27 mouse cellular contexts compared by ENCODE assay signal in genomic region chr11:109305680-109306079, GRCm38 (mm10). TPM values are rescaled to one million over a fixed set of nuclear protein-coding genes. Genes with fewer than 3 reads are reported as not detected.
"Had no signal": no experiment of that assay in that cellular context is flagged by ENCODE, and none has a peak within 500 bp of the region (broad histone marks: within the 10 kb centered on the region; RNA-seq: fewer than 3 reads in every experiment).

No protein-coding gene starts in this region.

- DNase-seq: gastrocnemius, postnatal 14 days; gastrocnemius, postnatal 36 days; heart, adult 11 months; heart, adult 2 months; heart, postnatal 14 days; heart, postnatal 36 days; kidney, adult 11 months; kidney, adult 2 months; kidney, adult 9 months; kidney, postnatal 14 days; kidney, postnatal 36 days; layer of hippocampus, adult 9-11 months; layer of hippocampus, postnatal 36 days; left cerebral cortex, postnatal 4 days had no signal

- H3K4me3 ChIP-seq: heart, adult 2 months; heart, embryonic 13.5 days; heart, embryonic 15.5 days; hindbrain, embryonic 13.5 days; hindbrain, embryonic 15.5 days; kidney, embryonic 15.5 days; limb, embryonic 13.5 days; limb, embryonic 15.5 days; liver, embryonic 12.5 days had no signal

- H3K4me2 ChIP-seq: heart, embryonic 11.5 days; heart, embryonic 13.5 days; heart, embryonic 15.5 days; hindbrain, embryonic 13.5 days; hindbrain, embryonic 15.5 days; kidney, embryonic 15.5 days; limb, embryonic 13.5 days; limb, embryonic 15.5 days; liver, embryonic 12.5 days had no signal

- H3K27ac ChIP-seq: heart, adult 2 months; heart, embryonic 13.5 days; heart, embryonic 15.5 days; hindbrain, embryonic 13.5 days; hindbrain, embryonic 15.5 days; hindbrain, postnatal 0 days; kidney, embryonic 15.5 days; kidney, postnatal 0 days; limb, embryonic 13.5 days; limb, embryonic 15.5 days; liver, embryonic 12.5 days; liver, embryonic 14.5 days had no signal

- ATAC-seq: hindbrain, postnatal 0 days; intestine, embryonic 16.5 days; liver, embryonic 12.5 days had no signal

- H3K9me3 ChIP-seq: heart, embryonic 13.5 days; heart, embryonic 15.5 days; hindbrain, embryonic 13.5 days; hindbrain, embryonic 15.5 days; kidney, embryonic 15.5 days; limb, embryonic 13.5 days; limb, embryonic 15.5 days; liver, embryonic 12.5 days had no signal

- H3K27me3 ChIP-seq: heart, embryonic 15.5 days; hindbrain, embryonic 15.5 days; kidney, embryonic 15.5 days; limb, embryonic 13.5 days; limb, embryonic 15.5 days; liver, embryonic 12.5 days had no signal

- H3K36me3 ChIP-seq: heart, embryonic 13.5 days; heart, embryonic 15.5 days; hindbrain, embryonic 13.5 days; hindbrain, embryonic 15.5 days; kidney, embryonic 15.5 days; limb, embryonic 13.5 days; limb, embryonic 15.5 days; liver, embryonic 12.5 days had no signal

- H3K9ac ChIP-seq: heart, embryonic 13.5 days; heart, embryonic 15.5 days; hindbrain, embryonic 13.5 days; hindbrain, embryonic 15.5 days; kidney, embryonic 15.5 days; limb, embryonic 13.5 days; limb, embryonic 15.5 days; liver, embryonic 12.5 days; liver, embryonic 14.5 days had no signal

- H3K4me1 ChIP-seq: heart, embryonic 13.5 days; heart, embryonic 15.5 days; hindbrain, embryonic 13.5 days; hindbrain, embryonic 15.5 days; kidney, embryonic 15.5 days; limb, embryonic 13.5 days; limb, embryonic 15.5 days; liver, embryonic 12.5 days had no signal

RNA-seq across cellular contexts. Expression of gene Rgs9, which starts 7.8 kb away (rescaled TPM):
- total RNA-seq: gastrocnemius, postnatal 36 days had no signal
